Mouse (Mus musculus) CH12.LX (cell line): ENCODE measurements at regions not wholly inside any gene's neighbourhood (a gene's known extent, or its start where the extent isn't known, plus 50 kb on each side); places are given as distances from the start of the nearest gene placed in this dataset.

ENCODE experiments used
- DNase-seq: peaks from one replicate; pipeline ENCODE4 v3.0.0-alpha.2; 2013; ENCODE audit errors: extremely low read depth
- H3K27ac ChIP-seq: 2 replicates; pipeline ENCODE4 v1.5.1; 2012; ENCODE audit warnings: low read depth, mild to moderate bottlenecking, control low read depth, moderate library complexity; ENCODE audit not compliant: insufficient read depth
- H3K27me3 ChIP-seq: replicated peaks from 2 replicates; pipeline ENCODE3; 2012; ENCODE audit warnings: inconsistent platforms
- H3K36me3 ChIP-seq, 2 experiments: replicated peaks in 1 of 2; 2 replicates each; pipeline versions ENCODE3 to v1.6.1; 2012; ENCODE audit warnings: inconsistent platforms in 1 of 2, low read length in 1 of 2, mild to moderate bottlenecking in 1 of 2, mixed read lengths in 1 of 2, moderate library complexity in 1 of 2; ENCODE audit not compliant: control insufficient read depth in 1 of 2, insufficient read depth in 1 of 2
- H3K4me1 ChIP-seq, 2 experiments: 2 replicates each; pipeline ENCODE4 v1.6.1; 2012; ENCODE audit warnings: inconsistent platforms in 1 of 2, moderate library complexity in 1 of 2; ENCODE audit not compliant: insufficient read depth in 2 of 2, control insufficient read depth in 1 of 2
- H3K4me2 ChIP-seq: 2 replicates; pipeline ENCODE4 v1.6.1; 2012; ENCODE audit warnings: low read depth, mild to moderate bottlenecking, control low read depth; ENCODE audit not compliant: poor library complexity, insufficient read depth, severe bottlenecking
- H3K4me3 ChIP-seq, 3 experiments: fragments of 150-350 bp in 1 of 3; sonication (generic) in 1 of 3; replicated peaks in 1 of 3; 2 replicates each; pipeline versions ENCODE3 to v1.5.1; 2011 to 2012; ENCODE audit warnings: low read depth in 2 of 3, low read length in 2 of 3, mild to moderate bottlenecking in 2 of 3, moderate library complexity in 2 of 3, control low read depth in 1 of 3, improper control_type of control experiment in 1 of 3, inconsistent platforms in 1 of 3, mixed read lengths in 1 of 3; ENCODE audit not compliant: poor library complexity in 1 of 3
- H3K79me2 ChIP-seq: replicated peaks from 2 replicates; pipeline ENCODE4 v1.6.1; 2012; ENCODE audit warnings: mild to moderate bottlenecking, moderate library complexity; ENCODE audit not compliant: control insufficient read depth, poor library complexity, insufficient read depth, severe bottlenecking; ENCODE audit errors: extremely low read depth
- H3K9ac ChIP-seq: 2 replicates; pipeline ENCODE4 v1.6.1; 2012; ENCODE audit warnings: low read depth, mild to moderate bottlenecking, control low read depth, moderate library complexity; ENCODE audit not compliant: insufficient read depth
- H3K9me3 ChIP-seq: replicated peaks from 2 replicates; pipeline ENCODE3; 2012; ENCODE audit warnings: low read length, inconsistent platforms, mixed read lengths
- BHLHE40 ChIP-seq: IDR thresholded peaks from 2 replicates; pipeline ENCODE4 v1.6.1; 2011; ENCODE audit warnings: mild to moderate bottlenecking, low read depth, low read length, improper control_type of control experiment
- CHD1 ChIP-seq: IDR thresholded peaks from 2 replicates; pipeline ENCODE4 v1.6.1; 2012; ENCODE audit warnings: low read depth, low read length, improper control_type of control experiment, inconsistent platforms
- CHD2 ChIP-seq: IDR thresholded peaks from 2 replicates; pipeline ENCODE4 v1.6.1; 2011; ENCODE audit warnings: low read length, improper control_type of control experiment
- CTCF ChIP-seq, 2 experiments: IDR thresholded peaks in 1 of 2; conservative IDR thresholded peaks in 1 of 2; 2 replicates each; pipeline ENCODE4 v1.5.1; 2011 to 2012; ENCODE audit warnings: low read depth in 2 of 2, low read length in 2 of 2, improper control_type of control experiment in 1 of 2, inconsistent platforms in 1 of 2, mild to moderate bottlenecking in 1 of 2, moderate library complexity in 1 of 2
- E2F4 ChIP-seq: IDR thresholded peaks from 2 replicates; pipeline ENCODE4 v1.6.1; 2011; ENCODE audit warnings: low read depth, low read length, improper control_type of control experiment; ENCODE audit not compliant: insufficient replicate concordance
- ELF1 ChIP-seq: IDR thresholded peaks from 2 replicates; pipeline ENCODE4 v1.6.1; 2014; ENCODE audit warnings: low read depth, mild to moderate bottlenecking, inconsistent platforms, low read length, improper control_type of control experiment
- ETS1 ChIP-seq: conservative IDR thresholded peaks from 2 replicates; pipeline ENCODE4 v1.6.1; 2012; ENCODE audit warnings: low read depth, mild to moderate bottlenecking, inconsistent platforms, low read length, improper control_type of control experiment, moderate library complexity
- GABPA ChIP-seq: IDR thresholded peaks from 2 replicates; pipeline ENCODE4 v1.6.1; 2012; ENCODE audit warnings: low read depth, low read length, improper control_type of control experiment, inconsistent platforms; ENCODE audit not compliant: insufficient replicate concordance
- JUND ChIP-seq: conservative IDR thresholded peaks from 2 replicates; pipeline ENCODE4 v1.6.1; 2011; ENCODE audit warnings: low read depth, low read length, improper control_type of control experiment
- KAT2A ChIP-seq: IDR thresholded peaks from 2 replicates; pipeline ENCODE4 v1.6.1; 2012; ENCODE audit warnings: low read length, improper control_type of control experiment, inconsistent platforms; ENCODE audit not compliant: insufficient replicate concordance
- MAZ ChIP-seq: IDR thresholded peaks from 2 replicates; pipeline ENCODE4 v1.6.1; 2012; ENCODE audit warnings: low read depth, mild to moderate bottlenecking, inconsistent platforms, low read length, improper control_type of control experiment, moderate library complexity
- MXI1 ChIP-seq: IDR thresholded peaks from 2 replicates; pipeline ENCODE4 v1.6.1; 2011; ENCODE audit warnings: mild to moderate bottlenecking, low read depth, low read length, improper control_type of control experiment
- NRF1 ChIP-seq: IDR thresholded peaks from 2 replicates; pipeline ENCODE4 v1.6.1; 2014; ENCODE audit warnings: low read depth, mild to moderate bottlenecking, inconsistent platforms, low read length, improper control_type of control experiment, moderate library complexity
- PAX5 ChIP-seq: IDR thresholded peaks from 2 replicates; pipeline ENCODE4 v1.6.1; 2012; ENCODE audit warnings: low read length, inconsistent platforms, mixed read lengths
- POLR2AphosphoS2 ChIP-seq: IDR thresholded peaks from 2 replicates; pipeline ENCODE4 v1.6.1; 2011; ENCODE audit warnings: low read depth, low read length, improper control_type of control experiment
- TBP ChIP-seq: conservative IDR thresholded peaks from 2 replicates; pipeline ENCODE4 v1.6.1; 2011; ENCODE audit warnings: low read depth, low read length, improper control_type of control experiment
- TCF12 ChIP-seq: IDR thresholded peaks from 2 replicates; pipeline ENCODE4 v1.6.1; 2014; ENCODE audit warnings: low read depth, mild to moderate bottlenecking, inconsistent platforms, low read length, improper control_type of control experiment
- UBTF ChIP-seq: IDR thresholded peaks from 2 replicates; pipeline ENCODE4 v1.6.1; 2012; ENCODE audit warnings: low read depth, mild to moderate bottlenecking, inconsistent platforms, low read length, improper control_type of control experiment, moderate library complexity
- USF1 ChIP-seq: IDR thresholded peaks from 2 replicates; pipeline ENCODE4 v1.6.1; 2014; ENCODE audit warnings: low read depth, mild to moderate bottlenecking, inconsistent platforms, low read length, improper control_type of control experiment
- ZMIZ1 ChIP-seq: IDR thresholded peaks from 2 replicates; pipeline ENCODE4 v1.6.1; 2012; ENCODE audit warnings: low read depth, mild to moderate bottlenecking, inconsistent platforms, low read length, improper control_type of control experiment
- dilution Hi-C: fragments of 300-500 bp; cut with MboI; formaldehyde crosslinking; loops from 2 replicates; pipeline ENCODE4 v1.14.3; 2020; ENCODE audit warnings: low sequenced_read_pairs; ENCODE audit not compliant: extremely low pct_unique_long_range_greater_than_20kb, extremely low pct_ligation_motif_present
- in situ Hi-C: fragments of 300-500 bp; cut with MboI; formaldehyde crosslinking; loops from 3 replicates; pipeline ENCODE4 v1.14.3; 2019; ENCODE audit warnings: low sequenced_read_pairs, low pct_ligation_motif_present, low pct_unique_long_range_greater_than_20kb, mixed read lengths

DNA sequence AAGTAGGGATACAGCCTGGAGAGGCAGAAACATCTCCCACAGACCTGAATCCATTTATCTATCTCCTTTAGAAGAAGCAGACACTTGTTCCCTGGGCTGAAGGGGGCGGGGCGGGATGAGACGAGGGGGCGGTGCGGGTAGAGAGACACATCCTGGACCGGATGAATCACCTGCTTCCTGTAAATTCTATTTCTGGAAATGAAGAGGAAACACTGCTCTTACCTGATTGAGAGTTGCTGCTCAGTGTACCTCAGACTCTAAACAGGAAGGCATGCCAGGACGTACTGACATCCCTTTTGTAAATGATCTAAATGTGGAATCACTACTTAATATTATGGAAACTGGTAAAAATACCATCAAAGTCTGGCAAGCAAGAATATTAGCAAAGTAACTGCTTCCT, 105.5 kb upstream of the Noct start:
- no peaks in the 10 kb centered on the region for H3K4me1 ChIP-seq
- H3K9me3 ChIP-seq, result no peaks in the 10 kb centered on the region
- H3K27me3 ChIP-seq, result no peaks in the 10 kb centered on the region
- H3K9ac ChIP-seq, result no peak overlapping the region
- no peak overlapping the region for H3K4me3 ChIP-seq
- H3K4me2 ChIP-seq, result no peak overlapping the region
- dilution Hi-C loops, result no loop called here
- no peaks in the 10 kb centered on the region for H3K36me3 ChIP-seq
- no peak for DNase-seq
- H3K79me2 ChIP-seq, result no peaks in the 10 kb centered on the region
- no peak overlapping the region for H3K27ac ChIP-seq
- TF ChIP-seq NRF1, result no peak
- TF ChIP-seq BHLHE40, result no peak
- TF ChIP-seq PAX5, result no peak
- no peak for TF ChIP-seq USF1
- no peak for TF ChIP-seq CHD1
- no peak for TF ChIP-seq ETS1
- TF ChIP-seq CTCF (conservative IDR thresholded peaks at IDR 0.05 in 1 of 2, IDR thresholded peaks at IDR 0.05 in 1 of 2; ENCODE audit: low read depth in 2 of 2, low read length in 2 of 2), result no peak
- TF ChIP-seq KAT2A, result no peak
- in situ Hi-C loops, result no loop called here

- dilution Hi-C loops, result no loop called here
- Histone ChIP-seq H3K4me2 (no peak overlapping the region), H3K9ac (no peak overlapping the region), H3K4me3 (no peak overlapping the region), H3K4me1 (no peaks in the 10 kb centered on the region), H3K27ac (no peak overlapping the region), H3K36me3 (no peaks in the 10 kb centered on the region), H3K9me3 (no peaks in the 10 kb centered on the region), H3K79me2 (no peaks in the 10 kb centered on the region), H3K27me3 (no peaks in the 10 kb centered on the region)
- in situ Hi-C loops, result no loop called here
- TF ChIP-seq JUND (no peak), BHLHE40 (no peak), NRF1 (no peak), CTCF (conservative IDR thresholded peaks at IDR 0.05 in 1 of 2, IDR thresholded peaks at IDR 0.05 in 1 of 2; ENCODE audit: low read depth in 2 of 2, low read length in 2 of 2) (no peak), POLR2AphosphoS2 (no peak), ELF1 (no peak), TBP (no peak), CHD1 (no peak), MXI1 (no peak), MAZ (no peak), CHD2 (no peak), GABPA (no peak), E2F4 (no peak), TCF12 (no peak), UBTF (no peak), PAX5 (no peak), ZMIZ1 (no peak)
- DNase-seq, result no peak
Observed at GRCm38 (mm10) chr3:51120522-51120921, 103.7 kb upstream of the Noct start.
